Mouse (Mus musculus): Measurements from ENCODE around the gene Ear6. TPM values are rescaled to one million over a fixed set of nuclear protein-coding genes. Genes with fewer than 3 reads are reported as not detected.
A peak's percentile ranks its signal among the peaks of the same experiment; 100 is the strongest.

The Ear6 gene
- polyA plus RNA-seq, 1 experiment from 2014 or later, result not detected

DNA sequence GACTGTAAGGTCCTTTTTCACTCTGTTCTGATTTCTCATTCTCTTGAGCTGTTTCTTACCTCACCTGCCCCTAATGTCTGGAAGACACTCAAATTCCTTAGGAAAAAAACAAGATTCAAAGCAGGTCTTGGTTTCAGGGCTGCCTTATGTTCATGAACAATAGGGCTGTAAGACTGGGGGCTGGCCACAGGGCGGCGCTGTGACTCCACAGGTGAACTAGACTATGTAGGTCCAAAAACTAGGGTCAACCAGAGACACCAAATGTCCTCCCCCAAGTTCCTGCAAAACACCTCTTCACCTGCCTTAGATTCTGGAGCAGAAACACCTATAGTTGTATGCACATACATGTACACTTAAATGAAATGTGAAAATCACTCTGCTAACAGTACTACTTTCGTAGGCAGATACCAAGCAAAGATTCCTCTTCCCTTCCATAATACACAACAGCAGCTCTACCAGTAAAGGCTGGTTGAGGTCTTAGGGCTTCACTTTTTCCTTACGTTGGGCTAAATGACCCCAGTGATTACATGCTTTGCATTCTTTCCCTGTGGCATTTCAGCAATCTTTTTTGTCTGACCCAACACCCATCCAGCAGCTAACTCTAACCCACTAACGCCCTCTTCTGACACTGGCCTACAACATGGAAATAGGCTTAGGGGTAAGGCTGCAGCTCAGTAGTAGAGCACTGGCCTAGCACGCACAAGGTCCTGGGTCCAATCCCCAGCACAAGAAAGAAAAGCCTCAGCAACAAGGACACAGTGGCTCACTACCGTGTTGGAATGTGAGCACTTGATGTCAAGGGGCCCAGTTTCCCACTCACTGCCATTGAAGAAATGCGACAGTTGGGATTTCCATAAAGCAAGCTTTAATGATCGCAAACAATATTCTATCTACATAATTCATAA is 49.6 kb downstream of the Ear6 start:
- Histone ChIP-seq H3K9me3 (ENCODE audit: control insufficient read depth, low read length) (no peaks in the 10 kb centered on the region), H3K4me3 (ENCODE audit: low read depth, low read length) (no peak overlapping the region), H3K4me2 (no peak overlapping the region), H3K36me3 (ENCODE audit: control insufficient read depth, insufficient read depth, low read length) (no peaks in the 10 kb centered on the region), H3K27me3 (ENCODE audit: control insufficient read depth, insufficient read depth, low read length) (no peaks in the 10 kb centered on the region), H3K4me1 (ENCODE audit: control insufficient read depth, insufficient read depth, low read length) (no peaks in the 10 kb centered on the region), H3K27ac (ENCODE audit: low read depth, low read length) (no peak overlapping the region), H3K9ac (ENCODE audit: low read length) (no peak overlapping the region)
- ATAC-seq (ENCODE audit: low FRiP score), result peak; percentile 83
- WGBS, result 64% methylated on average over 9 of the region's 9 CpGs
- DNase-seq (ENCODE audit: low spot score, missing footprints), result peak; percentile 95

- H3K9ac ChIP-seq (ENCODE audit: low read length), result no peak overlapping the region
- no peak for DNase-seq (ENCODE audit: low spot score, missing footprints)
- H3K4me1 ChIP-seq (ENCODE audit: control insufficient read depth, insufficient read depth, low read length), result no peaks in the 10 kb centered on the region
- 95% methylated on average over 9 of the region's 9 CpGs for WGBS
- H3K27ac ChIP-seq (ENCODE audit: low read depth, low read length), result no peak overlapping the region
- H3K4me2 ChIP-seq, result no peak overlapping the region
- H3K4me3 ChIP-seq (ENCODE audit: low read depth, low read length), result no peak overlapping the region
- no peak for ATAC-seq (ENCODE audit: low FRiP score)
- H3K27me3 ChIP-seq (ENCODE audit: control insufficient read depth, insufficient read depth, low read length), result no peaks in the 10 kb centered on the region
- H3K9me3 ChIP-seq (ENCODE audit: control insufficient read depth, low read length), result no peaks in the 10 kb centered on the region
- H3K36me3 ChIP-seq (ENCODE audit: control insufficient read depth, insufficient read depth, low read length), result no peaks in the 10 kb centered on the region
These were observed 50.3 kb downstream of the Ear6 start for GRCm38 (mm10) chr14:51903782-51904181.

Small RNAs within 50 kb of the gene (microRNA-seq; reads per million reads assigned to microRNA genes)
- gene Gm27375, result not detected

Other genes starting within 250 kb of the Ear6 start
- not detected in 2 replicates for gene Gm17078, start 242.4 kb upstream of the Ear6 start, polyA plus RNA-seq (2014; fragmentation: Nextera tagmentation; extraction: Ambion mirVana)
- not detected in 2 replicates for gene Gm4181, start 218.0 kb upstream of the Ear6 start, polyA plus RNA-seq (2014; fragmentation: Nextera tagmentation; extraction: Ambion mirVana)
- gene Gm17079, start 158.2 kb upstream of the Ear6 start, polyA plus RNA-seq (2014; fragmentation: Nextera tagmentation; extraction: Ambion mirVana), result not detected in 2 replicates
- not detected in 2 replicates for gene Gm5800, start 136.5 kb upstream of the Ear6 start, polyA plus RNA-seq (2014; fragmentation: Nextera tagmentation; extraction: Ambion mirVana)
- not detected in 2 replicates for gene Ang4, start 80.1 kb upstream of the Ear6 start, polyA plus RNA-seq (2014; fragmentation: Nextera tagmentation; extraction: Ambion mirVana)
- gene AY358078, start 53.7 kb upstream of the Ear6 start, polyA plus RNA-seq (2014; fragmentation: Nextera tagmentation; extraction: Ambion mirVana), result not detected in 2 replicates
- 49.6 and 52.4 TPM in 2 replicates for gene Mettl17, start 31.1 kb downstream of the Ear6 start, polyA plus RNA-seq (2014; fragmentation: Nextera tagmentation; extraction: Ambion mirVana)
- 0.40 and 0.41 TPM in 2 replicates for gene Slc39a2, start 39.2 kb downstream of the Ear6 start, polyA plus RNA-seq (2014; fragmentation: Nextera tagmentation; extraction: Ambion mirVana)
- gene Ndrg2, start 60.5 kb downstream of the Ear6 start, polyA plus RNA-seq (2014; fragmentation: Nextera tagmentation; extraction: Ambion mirVana), result 7.5 and 10.6 TPM in 2 replicates
- gene Tppp2, start 64.7 kb downstream of the Ear6 start, polyA plus RNA-seq (2014; fragmentation: Nextera tagmentation; extraction: Ambion mirVana), result not detected in 2 replicates
- not detected in 2 replicates for gene Rnase13, start 69.1 kb downstream of the Ear6 start, polyA plus RNA-seq (2014; fragmentation: Nextera tagmentation; extraction: Ambion mirVana)
- gene Arhgef40, start 131.0 kb downstream of the Ear6 start, polyA plus RNA-seq (2014; fragmentation: Nextera tagmentation; extraction: Ambion mirVana), result 50.4 and 52.8 TPM in 2 replicates
- gene Tmem253, start 162.0 kb downstream of the Ear6 start, polyA plus RNA-seq (2014; fragmentation: Nextera tagmentation; extraction: Ambion mirVana), result 1.0 and 1.5 TPM in 2 replicates
- 91.9 and 110 TPM in 2 replicates for gene Zfp219, start 167.0 kb downstream of the Ear6 start, polyA plus RNA-seq (2014; fragmentation: Nextera tagmentation; extraction: Ambion mirVana)
- gene Olfr221, start 188.8 kb downstream of the Ear6 start, polyA plus RNA-seq (2014; fragmentation: Nextera tagmentation; extraction: Ambion mirVana), result not detected in 2 replicates

Data from midbrain, embryonic 11.5 days (tissue).